Mouse (Mus musculus) brain, embryonic 14.5 days (tissue): ENCODE measurements around the gene 0610010K14Rik.

Experiments used
- CTCF ChIP-seq: fragments of 200-500 bp; IDR thresholded peaks from 2 replicates; pipeline ENCODE4 v1.5.1; 2012; ENCODE audit warnings: inconsistent platforms, mild to moderate bottlenecking, moderate library complexity, borderline replicate concordance; ENCODE audit not compliant: insufficient read depth, insufficient read length; ENCODE audit errors: extremely low read depth
- POLR2A ChIP-seq: fragments of 200-500 bp; IDR thresholded peaks from 2 replicates; pipeline ENCODE4 v1.6.1; 2012; ENCODE audit warnings: mild to moderate bottlenecking, inconsistent platforms, borderline replicate concordance; ENCODE audit not compliant: poor library complexity, insufficient read depth, insufficient read length, severe bottlenecking; ENCODE audit errors: extremely low read depth

DNA sequence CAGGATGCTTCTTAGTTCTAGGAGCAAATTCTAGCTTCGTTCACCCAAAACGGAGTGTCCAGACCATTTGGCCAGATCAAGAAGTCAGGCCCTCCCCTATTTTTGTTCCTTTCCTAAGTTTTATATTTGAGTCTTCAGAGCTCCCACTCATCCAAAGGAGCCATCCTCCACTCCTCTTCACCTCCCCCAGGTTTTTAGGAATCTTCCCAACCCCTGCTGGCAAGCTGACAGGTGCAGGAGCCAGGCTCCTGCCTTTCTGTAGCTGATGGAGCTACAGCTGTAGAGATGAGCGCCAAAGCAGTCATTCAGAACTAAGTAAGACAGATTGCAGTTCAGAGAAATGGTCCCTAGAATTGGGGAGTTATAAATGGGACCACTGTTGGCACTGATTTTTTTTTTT, 41.2 kb upstream of the 0610010K14Rik start:
- TF ChIP-seq POLR2A (no peak), CTCF (no peak)
